9 mouse cellular contexts compared by ENCODE assay signal in genomic region chr11:5318035-5318775, GRCm38 (mm10). TPM values are rescaled to one million over a fixed set of nuclear protein-coding genes. Genes with fewer than 3 reads are reported as not detected.
DNase-seq lines count a peak whose midpoint lies in the region; ATAC-seq and TF ChIP-seq lines count a peak whose summit lies in the region.
"Had no signal": no experiment of that assay in that cellular context is flagged by ENCODE, and none has a peak within 500 bp of the region (broad histone marks: within the 10 kb centered on the region; RNA-seq: fewer than 3 reads in every experiment).

No protein-coding gene starts in this region.

- no peak overlapping the region for H3K4me2 ChIP-seq in embryonic facial prominence, embryonic 13.5 days
- H3K4me2 ChIP-seq in midbrain, embryonic 12.5 days (replicated peaks) = peak overlapping the region; percentile 9; the same call in 1 of the 2 replicates
- H3K4me2 ChIP-seq in intestine, embryonic 15.5 days (replicated peaks) = no peak overlapping the region

- peaks cover 35% of the 10 kb centered on the region for H3K4me1 ChIP-seq in embryonic facial prominence, embryonic 13.5 days
- H3K4me1 ChIP-seq in midbrain, embryonic 12.5 days = peaks cover 40% of the 10 kb centered on the region
- H3K4me1 ChIP-seq in intestine, embryonic 15.5 days (replicated peaks) = peaks cover 5% of the 10 kb centered on the region; the same call in 1 of the 2 replicates

- no peak overlapping the region for H3K4me3 ChIP-seq in embryonic facial prominence, embryonic 13.5 days
- no peak overlapping the region for H3K4me3 ChIP-seq in layer of hippocampus, adult 2 months
- no peak overlapping the region for H3K4me3 ChIP-seq in midbrain, embryonic 12.5 days
- H3K4me3 ChIP-seq in intestine, embryonic 15.5 days (replicated peaks) = no peak overlapping the region

- peak; percentile 34 for TF ChIP-seq CTCF in layer of hippocampus, adult 2 months (conservative IDR thresholded peaks at IDR 0.05)

- no peaks in the 10 kb centered on the region for H3K36me3 ChIP-seq in embryonic facial prominence, embryonic 13.5 days
- no peaks in the 10 kb centered on the region for H3K36me3 ChIP-seq in midbrain, embryonic 12.5 days
- no peaks in the 10 kb centered on the region for H3K36me3 ChIP-seq in intestine, embryonic 15.5 days

- DNase-seq in kidney, postnatal 4 days = peak; percentile 11 to 14
- DNase-seq in kidney, adult 9 months = no peak
- peak; percentile 47 to 75 for DNase-seq in layer of hippocampus, adult 2 months (ENCODE audit: low spot score in 2 of 2)
- no peak for DNase-seq in urinary bladder, postnatal 36 days (ENCODE audit: low spot score in 2 of 2)
- DNase-seq in liver = no peak

- H3K9ac ChIP-seq in embryonic facial prominence, embryonic 13.5 days = no peak overlapping the region
- no peak overlapping the region for H3K9ac ChIP-seq in midbrain, embryonic 12.5 days (replicated peaks)
- no peak overlapping the region for H3K9ac ChIP-seq in intestine, embryonic 15.5 days

- no peaks in the 10 kb centered on the region for H3K9me3 ChIP-seq in embryonic facial prominence, embryonic 13.5 days
- H3K9me3 ChIP-seq in midbrain, embryonic 12.5 days = no peaks in the 10 kb centered on the region
- no peaks in the 10 kb centered on the region for H3K9me3 ChIP-seq in intestine, embryonic 15.5 days

- H3K27me3 ChIP-seq in embryonic facial prominence, embryonic 13.5 days = no peaks in the 10 kb centered on the region
- no peaks in the 10 kb centered on the region for H3K27me3 ChIP-seq in midbrain, embryonic 12.5 days
- no peaks in the 10 kb centered on the region for H3K27me3 ChIP-seq in intestine, embryonic 15.5 days (replicated peaks)
- H3K27me3 ChIP-seq: Patski had no signal

- ATAC-seq in embryonic facial prominence, embryonic 13.5 days (ENCODE audit: insufficient number of reproducible peaks, insufficient read depth, low FRiP score, low TSS enrichment, low read depth) = 0 out of 2 replicates have a peak, but pooled peaks have one; percentile 32
- peak; percentile 91 for ATAC-seq in midbrain, embryonic 12.5 days (ENCODE audit: low FRiP score, low read depth)
- ATAC-seq in intestine, embryonic 15.5 days = no peak
- ATAC-seq: Patski had no signal

- peak overlapping the region; percentile 78 for H3K27ac ChIP-seq in embryonic facial prominence, embryonic 13.5 days
- H3K27ac ChIP-seq in layer of hippocampus, adult 2 months = peak overlapping the region; percentile 82
- peak overlapping the region; percentile 82 for H3K27ac ChIP-seq in midbrain, embryonic 12.5 days (replicated peaks)
- H3K27ac ChIP-seq in intestine, embryonic 15.5 days = no peak overlapping the region

- 21% methylated on average over 8 of the region's 8 CpGs for WGBS in embryonic facial prominence, embryonic 13.5 days
- 3% methylated on average over 8 of the region's 8 CpGs for WGBS in midbrain, embryonic 12.5 days
- 37% methylated on average over 8 of the region's 8 CpGs for WGBS in intestine, embryonic 15.5 days

RNA-seq across cellular contexts. Expression of gene Kremen1, which starts 56.8 kb away (rescaled TPM):
- polyA plus RNA-seq in embryonic facial prominence, embryonic 13.5 days (2015; fragmentation: Nextera tagmentation; extraction: Ambion mirVana) = 23.8 and 25.1 TPM in 2 replicates
- total RNA-seq in layer of hippocampus, adult 2 months (2021) = 10 to 100 TPM; 14.7 to 14.8 TPM
- polyA plus RNA-seq in midbrain, embryonic 12.5 days (2016; fragmentation: Nextera tagmentation; extraction: Ambion mirVana) = 12.2 and 13.1 TPM in 2 replicates
- 10.4 and 11.7 TPM in 2 replicates for polyA plus RNA-seq in intestine, embryonic 15.5 days (2015; fragmentation: Nextera tagmentation; extraction: Ambion mirVana)

Comparison
In these comparisons a context has a peak if more than half of its experiments do, and no peak if none do; other contexts are left out.
1. DNase-seq: peak in kidney, postnatal 4 days (2 of 2) and layer of hippocampus, adult 2 months (2 of 2); none in kidney, adult 9 months (single experiment), urinary bladder, postnatal 36 days (0 of 2) and liver (single experiment).